Mouse (Mus musculus): ENCODE measurements around the gene Tpp1. TPM values are rescaled to one million over a fixed set of nuclear protein-coding genes. Genes with fewer than 3 reads are reported as not detected.
A peak's percentile ranks its signal among the peaks of the same experiment; 100 is the strongest.
"Not testable (repeated sequence)": the region's sequence is repeated elsewhere in the genome, so short reads cannot be mapped to it uniquely, and the experiment has no call there.

Gene Tpp1
- polyA plus RNA-seq, 1 experiment = 55.9 TPM

DNA sequence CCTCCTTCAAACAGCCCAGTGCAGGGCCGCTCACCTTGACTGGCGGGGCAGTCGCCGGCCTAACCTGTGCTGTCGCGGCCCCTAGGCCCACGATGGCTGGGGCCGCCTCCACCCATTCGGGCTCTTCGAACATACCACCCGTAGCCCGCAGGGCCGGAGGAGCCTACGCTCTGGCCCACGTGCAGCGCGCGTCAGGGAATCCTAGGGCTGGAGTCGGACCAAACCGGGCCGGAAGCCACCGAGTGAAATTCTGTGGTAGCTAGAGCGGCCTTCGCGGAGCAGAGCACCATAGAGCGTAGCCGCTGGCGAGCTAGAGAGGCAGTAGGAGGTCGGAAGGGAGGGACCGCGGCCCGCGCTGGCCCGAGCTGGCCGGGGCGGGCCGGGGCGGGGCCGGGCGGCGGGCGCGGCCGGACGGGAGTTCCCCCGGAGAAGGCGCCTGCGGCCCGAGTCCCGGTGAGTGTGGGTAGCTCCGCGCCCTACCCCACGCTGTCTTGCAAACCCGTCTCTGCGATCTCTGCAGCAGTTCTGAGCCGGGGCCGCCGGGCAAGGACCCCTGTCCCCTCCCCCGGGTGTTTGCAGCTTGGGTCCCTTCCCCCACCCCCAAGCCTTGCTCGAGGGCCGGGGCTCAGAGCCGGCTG is 15.7 kb downstream of the Tpp1 start, which contains the start of gene Ilk:
Ilk (plus strand) TSS at position 329 of the 638 bp plus-strand sequence.
- peaks cover 30% of the 10 kb centered on the region for H3K36me3 ChIP-seq (ENCODE audit: control insufficient read depth, insufficient read depth, low read length)
- WGBS = under 1% methylated on average over 43 of the region's 62 CpGs
- H3K27ac ChIP-seq (ENCODE audit: insufficient read depth, low read depth, low read length) = peak within 1 kb of the TSS; percentile 77
- H3K4me3 ChIP-seq (ENCODE audit: low read depth, low read length) = peak within 1 kb of the TSS; percentile 98
- H3K4me1 ChIP-seq (ENCODE audit: control insufficient read depth, insufficient read depth, insufficient read length, low read length) = no peaks in the 10 kb centered on the region; the same call in 1 of the 2 replicates
- H3K27me3 ChIP-seq (ENCODE audit: control insufficient read depth, insufficient read depth, low read length) = no peaks in the 10 kb centered on the region
- TF ChIP-seq POLR2A (IDR thresholded peaks at IDR 0.05; ENCODE audit: low read depth, low read length) (no peak), CTCF (IDR thresholded peaks at IDR 0.05; ENCODE audit: extremely low read depth, insufficient read length, insufficient replicate concordance, low read depth, low read length) (no peak)

DNA sequence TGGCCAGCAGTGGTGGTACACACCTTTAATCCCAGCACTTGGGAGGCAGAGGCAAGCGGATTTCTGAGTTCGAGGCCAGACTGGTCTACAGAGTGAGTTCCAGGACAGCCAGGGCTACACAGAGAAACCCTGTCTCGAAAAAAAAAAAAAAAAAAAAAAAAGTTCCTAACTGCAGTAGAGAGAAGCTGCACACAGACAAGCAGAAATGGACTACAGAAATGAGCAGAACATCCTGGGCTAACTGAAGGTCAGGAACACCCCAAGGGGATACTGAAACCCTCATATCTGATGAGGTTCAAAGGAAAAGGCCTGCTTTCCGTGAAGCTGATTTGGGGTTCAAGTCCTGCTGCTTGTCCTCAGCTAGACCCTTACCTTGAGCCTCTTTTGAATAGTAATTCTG is 16.6 kb downstream of the Tpp1 start:
- not testable (repeated sequence) for H3K4me3 ChIP-seq (ENCODE audit: low read depth, low read length); H3K4me1 ChIP-seq (ENCODE audit: control insufficient read depth, insufficient read depth, insufficient read length, low read length); H3K27ac ChIP-seq (ENCODE audit: insufficient read depth, low read depth, low read length); H3K27me3 ChIP-seq (ENCODE audit: control insufficient read depth, insufficient read depth, low read length)
- peaks cover 24% of the 10 kb centered on the region for H3K36me3 ChIP-seq (ENCODE audit: control insufficient read depth, insufficient read depth, low read length)
- 31% methylated on average over 4 of the region's 4 CpGs for WGBS

DNA sequence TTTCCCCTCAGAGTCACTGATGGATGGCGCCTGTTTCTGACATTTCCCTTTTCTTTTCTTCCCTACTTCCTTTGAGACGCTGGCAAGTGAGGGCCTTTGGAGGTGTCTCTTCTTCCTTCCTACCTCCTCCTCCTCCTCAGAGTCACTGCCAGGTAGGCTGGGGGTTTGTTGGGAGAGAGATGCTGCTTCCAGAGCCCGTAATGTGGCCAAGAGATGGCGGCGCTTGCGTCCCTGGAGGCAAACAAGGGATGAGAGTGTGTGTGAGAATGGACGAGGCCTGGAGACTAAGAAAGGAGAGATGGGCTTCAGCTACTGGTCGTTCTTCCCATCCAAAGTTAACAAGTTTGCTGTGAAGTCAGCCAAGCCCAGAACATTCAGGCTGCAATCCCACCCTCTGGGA is 17.2 kb downstream of the Tpp1 start:
- TF ChIP-seq CTCF (IDR thresholded peaks at IDR 0.05; ENCODE audit: extremely low read depth, insufficient read length, insufficient replicate concordance, low read depth, low read length) = no peak
- TF ChIP-seq POLR2A (IDR thresholded peaks at IDR 0.05; ENCODE audit: low read depth, low read length) = no peak
- H3K4me1 ChIP-seq (ENCODE audit: control insufficient read depth, insufficient read depth, insufficient read length, low read length) = no peaks in the 10 kb centered on the region; the same call in 1 of the 2 replicates
- H3K36me3 ChIP-seq (ENCODE audit: control insufficient read depth, insufficient read depth, low read length) = peaks cover 23% of the 10 kb centered on the region
- H3K27ac ChIP-seq (ENCODE audit: insufficient read depth, low read depth, low read length) = no peak overlapping the region
- H3K27me3 ChIP-seq (ENCODE audit: control insufficient read depth, insufficient read depth, low read length) = no peaks in the 10 kb centered on the region
- H3K4me3 ChIP-seq (ENCODE audit: low read depth, low read length) = no peak overlapping the region
- 85% methylated on average over 8 of the region's 8 CpGs for WGBS

DNA sequence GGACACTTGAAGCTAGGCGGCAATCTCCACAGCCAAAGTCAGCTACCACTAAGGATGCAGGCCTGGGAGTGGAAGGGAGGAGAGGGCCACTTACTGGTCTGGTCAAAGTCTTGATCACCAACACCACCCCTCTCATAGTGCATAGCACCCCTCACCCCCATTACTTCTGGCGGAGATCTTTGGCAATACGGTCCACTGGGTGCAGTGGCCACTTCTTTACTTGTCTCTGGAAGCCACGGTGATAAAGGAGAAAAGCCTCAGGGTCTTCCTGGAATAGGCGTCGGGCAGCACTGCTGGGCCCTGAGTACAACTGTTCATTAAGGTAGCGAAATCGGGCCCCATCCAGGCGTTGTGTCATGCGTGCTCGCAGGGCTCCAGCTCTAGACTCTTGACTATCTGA is 18.2 kb downstream of the Tpp1 start:
- Histone ChIP-seq H3K36me3 (ENCODE audit: control insufficient read depth, insufficient read depth, low read length) (peaks cover 24% of the 10 kb centered on the region), H3K4me3 (ENCODE audit: low read depth, low read length) (no peak overlapping the region), H3K4me1 (ENCODE audit: control insufficient read depth, insufficient read depth, insufficient read length, low read length) (no peaks in the 10 kb centered on the region; the same call in 1 of the 2 replicates), H3K27me3 (ENCODE audit: control insufficient read depth, insufficient read depth, low read length) (no peaks in the 10 kb centered on the region), H3K27ac (ENCODE audit: insufficient read depth, low read depth, low read length) (no peak overlapping the region)
- TF ChIP-seq POLR2A (IDR thresholded peaks at IDR 0.05; ENCODE audit: low read depth, low read length) (no peak), CTCF (IDR thresholded peaks at IDR 0.05; ENCODE audit: extremely low read depth, insufficient read length, insufficient replicate concordance, low read depth, low read length) (no peak)
- 96% methylated on average over 11 of the region's 11 CpGs for WGBS

DNA sequence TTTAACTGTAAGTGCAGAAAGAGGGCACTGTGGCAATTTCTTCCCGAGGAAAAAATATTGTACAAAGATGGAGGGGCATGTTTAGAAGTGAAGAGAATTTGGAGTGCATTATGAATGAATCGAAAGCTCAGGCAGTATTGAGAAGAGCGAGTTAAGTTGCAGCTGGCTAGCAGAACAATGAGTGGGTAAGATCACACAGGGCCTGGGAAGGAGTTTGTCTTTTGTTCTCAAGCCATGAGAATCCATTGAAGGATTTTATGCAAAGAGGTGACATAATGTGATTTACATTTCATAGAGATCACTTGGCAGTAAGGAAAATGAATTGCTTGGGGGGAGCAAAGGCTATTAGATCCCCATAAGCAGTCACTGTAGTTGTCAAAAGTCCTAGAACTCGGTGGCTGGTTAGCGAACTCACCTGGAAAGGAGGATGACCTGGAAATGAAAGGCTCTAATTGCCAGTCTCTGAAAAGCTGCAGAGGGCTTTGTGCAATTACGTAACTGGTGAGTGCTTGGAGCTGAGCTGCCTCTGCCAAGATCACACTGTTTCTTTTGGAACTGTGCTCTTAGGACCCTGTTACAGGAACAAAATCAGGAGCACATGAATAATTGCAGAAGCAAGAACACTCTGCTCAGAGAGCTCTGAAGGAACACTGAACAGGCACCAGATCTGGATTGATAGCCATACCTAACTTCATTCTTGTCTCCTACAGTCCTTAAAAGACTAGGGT is 23.2 kb downstream of the Tpp1 start:
- peaks cover 21% of the 10 kb centered on the region for H3K36me3 ChIP-seq (ENCODE audit: control insufficient read depth, insufficient read depth, low read length)
- WGBS = 79% methylated on average over 6 of the region's 6 CpGs

DNA sequence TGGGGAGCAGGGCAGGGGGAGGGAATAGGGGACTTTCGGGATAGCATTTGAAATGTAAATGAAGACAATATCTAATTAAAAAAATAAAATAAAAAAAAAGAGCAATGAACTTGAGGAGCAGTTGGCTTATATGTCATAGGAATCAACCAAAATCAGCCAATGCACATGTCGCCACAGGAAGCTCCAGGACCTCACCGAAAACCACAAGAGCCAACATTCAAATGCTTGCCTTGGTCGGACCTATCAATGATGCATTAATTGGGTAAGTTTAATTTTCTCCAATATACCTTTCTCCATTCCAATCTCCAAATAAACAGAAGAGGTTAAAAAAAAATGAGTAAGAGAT is 25.1 kb downstream of the Tpp1 start:
- Histone ChIP-seq H3K36me3 (ENCODE audit: control insufficient read depth, insufficient read depth, low read length) (peaks cover 5% of the 10 kb centered on the region), H3K27ac (ENCODE audit: insufficient read depth, low read depth, low read length) (no peak overlapping the region), H3K27me3 (ENCODE audit: control insufficient read depth, insufficient read depth, low read length) (no peaks in the 10 kb centered on the region), H3K4me1 (ENCODE audit: control insufficient read depth, insufficient read depth, insufficient read length, low read length) (no peaks in the 10 kb centered on the region), H3K4me3 (ENCODE audit: low read depth, low read length) (no peak overlapping the region)
- WGBS = 89% methylated on average over 4 of the region's 4 CpGs
- TF ChIP-seq CTCF (IDR thresholded peaks at IDR 0.05; ENCODE audit: extremely low read depth, insufficient read length, insufficient replicate concordance, low read depth, low read length) = no peak
- TF ChIP-seq POLR2A (IDR thresholded peaks at IDR 0.05; ENCODE audit: low read depth, low read length) = no peak

More for the DNA sequence above, 23.2 kb downstream of the Tpp1 start:
- TF ChIP-seq POLR2A (IDR thresholded peaks at IDR 0.05; ENCODE audit: low read depth, low read length) (no peak), CTCF (IDR thresholded peaks at IDR 0.05; ENCODE audit: extremely low read depth, insufficient read length, insufficient replicate concordance, low read depth, low read length) (no peak)
- Histone ChIP-seq H3K27ac (ENCODE audit: insufficient read depth, low read depth, low read length) (no peak overlapping the region), H3K4me3 (ENCODE audit: low read depth, low read length) (no peak overlapping the region), H3K4me1 (ENCODE audit: control insufficient read depth, insufficient read depth, insufficient read length, low read length) (no peaks in the 10 kb centered on the region), H3K27me3 (ENCODE audit: control insufficient read depth, insufficient read depth, low read length) (no peaks in the 10 kb centered on the region)

DNA sequence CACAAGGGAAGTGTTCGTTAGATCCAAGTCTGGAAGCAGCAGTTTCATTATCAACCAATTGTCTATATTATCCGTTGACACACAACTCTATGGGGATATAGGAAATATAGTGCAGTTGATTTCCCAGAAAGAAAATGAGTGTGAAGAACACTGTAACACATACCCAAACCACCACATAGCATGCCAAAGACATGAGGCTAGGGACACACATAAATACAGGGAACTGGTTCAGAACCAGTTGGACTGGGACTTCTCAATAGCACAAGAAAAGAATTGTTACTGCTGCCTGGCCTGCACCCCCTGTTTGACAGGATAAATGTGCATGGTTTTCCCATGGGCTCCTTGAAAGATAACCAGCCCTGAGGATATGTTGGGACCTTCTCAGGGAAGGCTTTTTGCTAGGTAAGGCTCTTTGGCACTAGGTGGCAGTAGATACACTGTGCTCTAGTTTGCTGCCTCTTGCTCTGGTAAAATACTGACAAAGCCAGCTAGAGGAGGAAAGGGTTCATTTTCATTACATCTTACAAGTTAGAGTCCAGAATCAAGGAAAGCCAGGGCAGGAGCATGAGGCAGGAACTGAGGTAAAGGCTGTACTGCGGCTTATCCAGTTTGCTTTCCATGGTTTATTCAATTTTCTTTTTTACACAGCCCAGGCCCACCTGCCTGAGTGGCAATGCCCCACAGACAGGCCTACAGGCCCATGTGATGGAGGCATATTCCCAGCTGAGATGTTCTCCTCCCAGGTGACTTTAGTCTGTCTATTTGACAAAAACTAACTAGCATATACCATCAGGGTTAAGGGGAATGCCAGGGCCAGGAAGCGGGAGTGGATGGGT is 25.7 kb downstream of the Tpp1 start:
- WGBS = 79% methylated on average over 4 of the region's 4 CpGs
- Histone ChIP-seq H3K36me3 (ENCODE audit: control insufficient read depth, insufficient read depth, low read length) (peaks cover 3% of the 10 kb centered on the region), H3K4me1 (ENCODE audit: control insufficient read depth, insufficient read depth, insufficient read length, low read length) (no peaks in the 10 kb centered on the region), H3K27me3 (ENCODE audit: control insufficient read depth, insufficient read depth, low read length) (no peaks in the 10 kb centered on the region), H3K27ac (ENCODE audit: insufficient read depth, low read depth, low read length) (no peak overlapping the region), H3K4me3 (ENCODE audit: low read depth, low read length) (no peak overlapping the region)
- TF ChIP-seq CTCF (IDR thresholded peaks at IDR 0.05; ENCODE audit: extremely low read depth, insufficient read length, insufficient replicate concordance, low read depth, low read length) (0 out of 2 replicates have a peak, but pooled peaks have one; percentile 27), POLR2A (IDR thresholded peaks at IDR 0.05; ENCODE audit: low read depth, low read length) (no peak)
